Mouse (Mus musculus): ENCODE measurements around the gene Nfyb.

- no peak for TF ChIP-seq CTCF (IDR thresholded peaks at IDR 0.05; ENCODE audit: low read depth, low read length)
- TF ChIP-seq TAL1 (conservative IDR thresholded peaks at IDR 0.05; ENCODE audit: low read depth, low read length): no peak
- TF ChIP-seq POLR2AphosphoS5 (IDR thresholded peaks at IDR 0.05; ENCODE audit: insufficient replicate concordance, low read depth, low read length): no peak
- TF ChIP-seq GATA2 (IDR thresholded peaks at IDR 0.05; ENCODE audit: borderline replicate concordance, low read depth, low read length): no peak
- TF ChIP-seq GATA1 (IDR thresholded peaks at IDR 0.05; ENCODE audit: borderline replicate concordance, low read length): no peak
Observed at GRCm38 (mm10) chr10:82782472-82782871, 18.5 kb upstream of the Nfyb start.

All from G1E (cell line).